7 mouse cellular contexts compared by ENCODE assay signal in the genomic region with DNA sequence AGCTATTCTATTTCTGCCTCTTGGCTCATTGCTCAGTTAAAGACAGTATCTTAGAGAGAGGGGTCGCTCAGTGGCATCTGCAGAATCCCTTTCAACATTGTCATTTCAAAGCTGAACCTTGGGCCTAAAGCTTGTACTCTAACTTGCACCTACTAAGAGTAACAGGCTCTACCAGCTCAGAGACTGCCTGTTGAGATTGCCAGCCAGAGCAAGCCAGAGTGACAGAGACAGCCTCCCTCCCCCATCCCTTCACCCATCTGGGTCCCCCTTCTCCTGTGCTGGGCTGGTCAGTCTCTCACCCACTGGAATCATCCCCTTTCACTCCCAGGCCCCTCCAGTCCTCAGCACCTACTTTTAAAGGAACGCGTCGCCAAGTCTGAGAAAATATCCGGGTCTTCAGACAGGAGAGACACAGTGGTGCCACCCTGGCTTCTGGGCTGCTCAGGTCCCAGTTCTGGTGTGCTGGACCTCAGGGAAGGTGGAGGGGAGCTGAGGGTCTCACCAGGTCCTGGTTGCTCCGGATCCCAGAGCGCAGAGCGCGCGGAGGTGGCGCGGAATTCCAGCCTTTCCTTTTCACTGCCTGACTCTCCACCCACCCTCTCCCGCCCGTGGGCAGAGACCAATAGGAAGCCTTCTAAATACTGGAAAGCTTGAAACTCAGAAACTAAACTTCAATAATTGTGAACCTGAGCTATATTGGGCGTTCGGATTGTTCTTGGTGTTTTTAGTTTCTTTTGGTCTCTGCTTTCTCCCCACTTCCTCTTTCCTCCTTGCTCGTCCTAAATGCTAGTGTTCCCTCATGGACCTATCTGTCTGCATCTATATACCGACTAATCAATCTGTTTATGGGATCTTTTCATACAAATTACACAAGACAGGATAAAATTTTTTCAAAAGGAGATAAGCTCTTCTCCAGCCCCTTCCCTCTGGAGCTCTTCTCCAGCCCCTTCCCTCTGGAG. TPM values are rescaled to one million over a fixed set of nuclear protein-coding genes. Genes with fewer than 3 reads are reported as not detected.
DNase-seq lines count a peak whose midpoint lies in the region; ATAC-seq lines count a peak whose summit lies in the region.
"Not testable (repeated sequence)": the region's sequence is repeated elsewhere in the genome, so short reads cannot be mapped to it uniquely, and the experiment has no call there.

No protein-coding gene starts in this region.

- ATAC-seq in heart, embryonic 16.5 days (replicated peaks; ENCODE audit: extremely low read depth, insufficient read depth, low FRiP score); lung, embryonic 15.5 days (ENCODE audit: borderline replicate concordance, extremely low read depth, low FRiP score, low TSS enrichment): not testable (repeated sequence)
- peak; percentile 37 for ATAC-seq in neutrophil, adult 5-6 weeks (ENCODE audit: extremely low read depth, insufficient number of reproducible peaks, low FRiP score, poor library complexity, severe bottlenecking)

- H3K9me3 ChIP-seq in ES-E14 (ENCODE audit: control insufficient read depth, insufficient read depth, low read depth, low read length); heart, embryonic 16.5 days (replicated peaks; ENCODE audit: control insufficient read depth, low read length); lung, embryonic 15.5 days: not testable (repeated sequence)

- not testable (repeated sequence) for DNase-seq in ES-E14 (ENCODE audit: low read depth, low spot score)
- DNase-seq in kidney, postnatal 10 days = peak; percentile 14
- DNase-seq in thymus, postnatal 0 days (ENCODE audit: low spot score) = peak; percentile 10

- peak overlapping the region; percentile 82 for H3K9ac ChIP-seq in ES-E14 (ENCODE audit: insufficient read depth, low read depth, low read length, poor library complexity, severe bottlenecking)
- peak overlapping the region; percentile 46; the same call in 1 of the 2 replicates for H3K9ac ChIP-seq in heart, embryonic 16.5 days (ENCODE audit: low read length)
- not testable (repeated sequence) for H3K9ac ChIP-seq in lung, embryonic 15.5 days

- H3K27ac ChIP-seq in ES-E14 (ENCODE audit: insufficient read depth, low read depth, low read length, poor library complexity, severe bottlenecking); lung, embryonic 15.5 days: not testable (repeated sequence)
- peak overlapping the region; percentile 70 for H3K27ac ChIP-seq in brown adipose tissue, adult 24 weeks (replicated peaks; ENCODE audit: low read depth, low read length)
- peak overlapping the region; percentile 48; the same call in 1 of the 2 replicates for H3K27ac ChIP-seq in heart, embryonic 16.5 days (ENCODE audit: low read length)

- H3K4me2 ChIP-seq in heart, embryonic 16.5 days (ENCODE audit: low read depth, low read length) = peak overlapping the region; percentile 46
- H3K4me2 ChIP-seq in lung, embryonic 15.5 days = 0 out of 2 replicates have a peak overlapping the region, but pooled peaks have one; percentile 5

- not testable (repeated sequence) for H3K27me3 ChIP-seq in heart, embryonic 16.5 days (ENCODE audit: control insufficient read depth, insufficient read depth, low read length); lung, embryonic 15.5 days

- in situ Hi-C loops in ES-E14 (cut with MboI; ENCODE audit: low sequenced_read_pairs in 2 of 2, unreplicated experiment in 2 of 2) = not testable (repeated sequence)

- H3K4me3 ChIP-seq in ES-E14 (ENCODE audit: insufficient read depth in 1 of 2, low read depth in 1 of 2, low read length in 2 of 2, poor library complexity in 1 of 2, severe bottlenecking in 1 of 2) = peak overlapping the region; percentile 46 to 61
- H3K4me3 ChIP-seq in brown adipose tissue, adult 24 weeks (ENCODE audit: insufficient read depth, low read depth, low read length) = peak overlapping the region; percentile 57
- peak overlapping the region; percentile 24 for H3K4me3 ChIP-seq in heart, embryonic 16.5 days (ENCODE audit: low read length)
- H3K4me3 ChIP-seq in lung, embryonic 15.5 days = not testable (repeated sequence)

- WGBS in heart, embryonic 16.5 days = 63% methylated on average over 18 of the region's 18 CpGs
- 71% methylated on average over 18 of the region's 18 CpGs for WGBS in lung, embryonic 15.5 days

- not testable (repeated sequence) for H3K36me3 ChIP-seq in ES-E14 (ENCODE audit: control insufficient read depth, insufficient read depth, low read length, poor library complexity, severe bottlenecking); heart, embryonic 16.5 days (ENCODE audit: control insufficient read depth, insufficient read depth); lung, embryonic 15.5 days

- H3K4me1 ChIP-seq in ES-E14 (ENCODE audit: control insufficient read depth in 2 of 2, insufficient read depth in 2 of 2, low read length in 2 of 2, poor library complexity in 1 of 2); brown adipose tissue, adult 24 weeks (ENCODE audit: control insufficient read depth, insufficient read depth, insufficient read length, low read length); heart, embryonic 16.5 days (ENCODE audit: control insufficient read depth, insufficient read depth, low read length); lung, embryonic 15.5 days: not testable (repeated sequence)

RNA-seq across cellular contexts. Expression of a gene that starts 0.8 kb away (rescaled TPM):
- total RNA-seq in ES-E14 (2012; rRNA removed) = 2.3 and 2.4 TPM in 2 replicates
- polyA plus RNA-seq in brown adipose tissue, adult 24 weeks (2012; ENCODE audit: insufficient read depth, insufficient read length, missing spikeins) = 0.79 and 2.6 TPM in 2 replicates
- polyA plus RNA-seq in heart, embryonic 16.5 days (2015; fragmentation: Nextera tagmentation; extraction: Ambion mirVana) = 0.69 and 1.6 TPM in 2 replicates
- 0.29 and 0.74 TPM in 2 replicates for polyA plus RNA-seq in lung, embryonic 15.5 days (2015; fragmentation: Nextera tagmentation; extraction: Ambion mirVana)
- total RNA-seq in neutrophil, adult 5-6 weeks (2017) = 130 and 136 TPM in 2 replicates
- polyA plus RNA-seq in thymus, postnatal 0 days (2015; fragmentation: Nextera tagmentation; extraction: Ambion mirVana) = 5.9 and 7.1 TPM in 2 replicates

RNA-seq across cellular contexts. Expression of a gene that starts 28.2 kb away (rescaled TPM):
- 10.9 and 12.3 TPM in 2 replicates for total RNA-seq in ES-E14 (2012; rRNA removed)
- 0.55 and 0.92 TPM in 2 replicates for polyA plus RNA-seq in brown adipose tissue, adult 24 weeks (2012; ENCODE audit: insufficient read depth, insufficient read length, missing spikeins)
- 11.9 and 13.1 TPM in 2 replicates for polyA plus RNA-seq in heart, embryonic 16.5 days (2015; fragmentation: Nextera tagmentation; extraction: Ambion mirVana)
- 35.5 and 37.9 TPM in 2 replicates for polyA plus RNA-seq in lung, embryonic 15.5 days (2015; fragmentation: Nextera tagmentation; extraction: Ambion mirVana)
- 5.5 and 8.0 TPM in 2 replicates for total RNA-seq in neutrophil, adult 5-6 weeks (2017)
- 5.8 and 7.7 TPM in 2 replicates for polyA plus RNA-seq in thymus, postnatal 0 days (2015; fragmentation: Nextera tagmentation; extraction: Ambion mirVana)

RNA-seq across cellular contexts. Expression of a gene that starts 45.1 kb away (rescaled TPM):
- 0.26 and 2.0 TPM in 2 replicates for total RNA-seq in ES-E14 (2012; rRNA removed)
- 3.5 and 3.6 TPM in 2 replicates for polyA plus RNA-seq in brown adipose tissue, adult 24 weeks (2012; ENCODE audit: insufficient read depth, insufficient read length, missing spikeins)
- 4.3 and 7.9 TPM in 2 replicates for polyA plus RNA-seq in heart, embryonic 16.5 days (2015; fragmentation: Nextera tagmentation; extraction: Ambion mirVana)
- 5.8 and 7.6 TPM in 2 replicates for polyA plus RNA-seq in lung, embryonic 15.5 days (2015; fragmentation: Nextera tagmentation; extraction: Ambion mirVana)
- total RNA-seq in neutrophil, adult 5-6 weeks (2017) = 1,322 and 1,334 TPM in 2 replicates
- 129 and 142 TPM in 2 replicates for polyA plus RNA-seq in thymus, postnatal 0 days (2015; fragmentation: Nextera tagmentation; extraction: Ambion mirVana)

Comparison
In these comparisons a context has a peak if more than half of its experiments do, and no peak if none do; other contexts are left out.
1. RNA of a gene that starts 45.1 kb away (polyA plus RNA-seq): 129 to 142 TPM in thymus, postnatal 0 days; 4.3 to 7.9 TPM in heart, embryonic 16.5 days, 5.8 to 7.6 TPM in lung, embryonic 15.5 days and 3.5 to 3.6 TPM in brown adipose tissue, adult 24 weeks; every median in the first group is over 10 times any median in the second.